Mouse (Mus musculus) lung, adult 2 months (tissue): Measurements from ENCODE around the gene Sctr. TPM values are rescaled to one million over a fixed set of nuclear protein-coding genes. Genes with fewer than 3 reads are reported as not detected.

Source experiments
- DNase-seq: peaks from one replicate; pipeline ENCODE4 v3.0.0; 2022
- H3K4me1 ChIP-seq: fragments of 200-500 bp; 2 replicates; pipeline ENCODE4 v1.6.1; 2011; ENCODE audit warnings: low read length; ENCODE audit not compliant: control insufficient read depth, insufficient read depth
- H3K4me3 ChIP-seq: fragments of 200-500 bp; replicated peaks from 2 replicates; pipeline ENCODE3; 2011; ENCODE audit warnings: low read depth, mild to moderate bottlenecking, control low read depth, low read length; ENCODE audit errors: extremely low read depth
- CTCF ChIP-seq: fragments of 200-500 bp; IDR thresholded peaks from 2 replicates; pipeline ENCODE4 v1.5.1; 2011; ENCODE audit warnings: mild to moderate bottlenecking, low read length, control low read depth; ENCODE audit not compliant: insufficient read depth
- POLR2A ChIP-seq: fragments of 200-500 bp; IDR thresholded peaks from 2 replicates; pipeline ENCODE4 v1.6.1; 2011; ENCODE audit warnings: low read depth, mild to moderate bottlenecking, control low read depth, low read length, borderline replicate concordance; ENCODE audit errors: extremely low read depth
- WGBS: fragments of 180-500 bp; shearing (Covaris S2); methylation state at CpG from one replicate; pipeline ENCODE4 v1.1.7; 2018; 5-methylcytosine and 5-hydroxymethylcytosine counted together
- polyA plus RNA-seq: library from polyadenylated mRNA; depleted of rRNA; stranded (reverse); fragments of >200 nt; gene quantifications from 2 replicates; pipeline ENCODE4 v1.2.3, GENCODE M21; 2012

Gene Sctr
- polyA plus RNA-seq, 1 experiment: 0.33 TPM

- H3K4me1 ChIP-seq: no peaks in the 10 kb centered on the region; the same call in 1 of the 2 replicates
- DNase-seq: no peak
- H3K4me3 ChIP-seq: no peak overlapping the region
- TF ChIP-seq POLR2A: no peak
- 0 out of 2 replicates have a peak, but pooled peaks have one; percentile 7 for TF ChIP-seq CTCF
- WGBS: 24% methylated on average over 5 of the region's 5 CpGs
Observed at GRCm38 (mm10) chr1:119997644-119998043, 9.1 kb upstream of the Sctr start.

DNA sequence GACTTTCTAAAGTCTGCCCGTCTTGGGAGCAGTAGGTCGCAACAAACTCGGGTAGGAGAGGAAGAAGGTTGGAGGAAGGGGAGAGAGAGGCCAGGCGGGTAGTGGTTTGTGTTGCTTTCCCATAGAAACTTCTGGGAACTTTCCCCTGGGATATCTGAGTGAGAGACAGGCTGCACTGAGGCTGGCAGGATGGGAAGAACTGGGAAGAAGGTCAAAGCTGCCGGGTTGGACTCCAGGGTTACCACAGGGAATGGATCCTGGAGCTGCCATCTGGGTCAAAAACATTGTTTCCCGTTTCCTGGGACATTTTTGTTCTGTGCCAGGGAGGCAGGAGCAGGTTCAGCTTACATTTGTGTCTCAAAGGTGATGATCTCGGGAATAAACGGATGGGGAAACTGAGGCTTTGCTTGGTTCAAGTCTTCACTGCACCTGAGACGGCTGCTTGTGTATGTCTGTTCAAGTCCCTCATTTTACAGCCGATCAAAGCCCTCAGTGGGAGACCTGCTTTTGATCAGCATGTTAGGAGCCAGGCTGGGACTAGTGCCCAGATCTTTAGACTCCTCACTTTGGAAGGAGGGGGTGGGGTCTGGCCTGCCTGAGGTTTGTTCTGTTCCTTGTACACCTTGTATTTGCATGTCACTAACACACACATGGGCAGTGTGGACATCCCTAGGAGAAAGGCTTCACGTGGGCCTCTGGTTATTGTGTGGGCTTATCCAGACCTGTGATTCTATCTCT lies 1.3 kb downstream of the Sctr start:
- Histone ChIP-seq H3K4me3 (no peak overlapping the region), H3K4me1 (no peaks in the 10 kb centered on the region; the same call in 1 of the 2 replicates)
- 39% methylated on average over 11 of the region's 11 CpGs for WGBS
- TF ChIP-seq POLR2A (no peak), CTCF (no peak)
- no peak for DNase-seq

- WGBS: 86% methylated on average over 12 of the region's 12 CpGs
- DNase-seq: no peak
- Histone ChIP-seq H3K4me3 (no peak overlapping the region), H3K4me1 (no peaks in the 10 kb centered on the region)
- TF ChIP-seq POLR2A: no peak
- no peak for TF ChIP-seq CTCF
Observed at GRCm38 (mm10) chr1:120012638-120013037, 5.9 kb downstream of the Sctr start.

DNA sequence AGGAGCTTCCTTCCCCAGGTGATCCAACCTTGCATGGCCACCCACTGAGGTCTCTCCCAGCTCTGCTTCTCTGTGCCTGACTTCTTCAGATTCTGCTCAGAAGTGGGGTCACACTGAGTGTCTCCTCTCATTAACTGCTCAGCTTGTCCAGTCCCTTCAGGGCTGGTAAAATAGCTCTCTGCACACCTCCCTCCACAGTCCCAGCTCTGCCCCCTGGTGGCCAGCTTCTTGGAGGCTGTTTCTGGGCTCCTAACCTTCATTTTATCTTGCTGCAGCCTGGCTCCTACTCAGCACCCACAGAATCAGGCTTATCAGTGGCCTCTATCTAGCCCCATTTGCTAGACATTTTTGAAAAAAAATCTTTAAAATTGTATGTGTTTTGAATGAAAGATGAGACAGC lies 6.4 kb downstream of the Sctr start:
- peak; percentile 69 for DNase-seq
- Histone ChIP-seq H3K4me1 (no peaks in the 10 kb centered on the region), H3K4me3 (no peak overlapping the region)
- TF ChIP-seq CTCF (peak; percentile 69), POLR2A (no peak)

GRCm38 (mm10) chr1:120016240-120016639 lies 9.5 kb downstream of the Sctr start:
- no peak for DNase-seq
- 85% methylated on average over 2 of the region's 2 CpGs for WGBS
- Histone ChIP-seq H3K4me1 (no peaks in the 10 kb centered on the region), H3K4me3 (no peak overlapping the region)
- 0 out of 2 replicates have a peak, but pooled peaks have one; percentile 13 for TF ChIP-seq CTCF
- no peak for TF ChIP-seq POLR2A

GRCm38 (mm10) chr1:120018900-120019299 lies 12.2 kb downstream of the Sctr start:
- no peak overlapping the region for H3K4me3 ChIP-seq
- TF ChIP-seq POLR2A (no peak), CTCF (no peak)
- H3K4me1 ChIP-seq: no peaks in the 10 kb centered on the region
- no peak for DNase-seq
- 54% methylated on average over 3 of the region's 3 CpGs for WGBS

- DNase-seq: no peak
- no peaks in the 10 kb centered on the region for H3K4me1 ChIP-seq
- no peak overlapping the region for H3K4me3 ChIP-seq
- TF ChIP-seq POLR2A (no peak), CTCF (no peak)
- WGBS: 82% methylated on average over 12 of the region's 12 CpGs
Observed at GRCm38 (mm10) chr1:120019428-120019827, 12.7 kb downstream of the Sctr start.

- Histone ChIP-seq H3K4me1 (no peaks in the 10 kb centered on the region), H3K4me3 (no peak overlapping the region)
- TF ChIP-seq CTCF (no peak), POLR2A (no peak)
- WGBS: 53% methylated on average over 7 of the region's 7 CpGs
- DNase-seq: no peak
Observed at GRCm38 (mm10) chr1:120020322-120020897, 13.7 kb downstream of the Sctr start.

GRCm38 (mm10) chr1:120021951-120022350 lies 15.3 kb downstream of the Sctr start:
- WGBS: 72% methylated on average over 17 of the region's 17 CpGs

DNA sequence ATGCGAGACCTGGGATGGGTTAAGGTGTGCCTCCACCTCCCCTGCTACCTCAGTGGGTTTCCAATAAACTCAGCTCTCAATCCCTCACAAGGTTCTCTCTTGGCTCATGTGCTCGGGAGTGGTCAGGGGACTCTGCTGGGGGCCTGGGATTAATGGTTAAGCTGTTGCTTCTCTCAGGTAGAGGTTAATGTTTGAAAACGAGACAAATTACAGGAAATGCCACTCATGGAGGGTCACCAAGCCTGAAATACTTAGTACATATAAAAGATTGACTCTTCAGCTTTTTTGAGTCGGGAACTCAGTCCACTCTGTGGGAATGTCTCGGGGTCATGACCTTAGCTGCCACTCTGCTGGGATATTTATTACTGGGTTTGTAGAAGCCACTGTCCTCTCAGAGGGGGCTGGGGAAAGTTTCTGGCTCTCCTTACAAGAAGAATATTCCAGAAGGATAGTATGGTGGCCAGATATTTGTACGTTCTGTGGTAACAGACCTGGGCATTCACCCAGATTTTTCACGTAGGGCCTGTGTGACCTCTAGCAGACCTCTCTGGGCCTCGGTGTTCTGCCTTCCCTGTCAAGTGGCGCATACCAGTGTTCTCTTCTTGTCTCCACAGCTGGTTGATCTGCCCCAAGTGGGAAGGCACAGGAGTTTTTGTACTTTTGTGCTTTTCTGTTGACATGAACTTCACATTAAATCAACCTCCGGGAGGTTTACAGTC lies 17.8 kb downstream of the Sctr start:
- WGBS: 50% methylated on average over 10 of the region's 10 CpGs
- Histone ChIP-seq H3K4me3 (no peak overlapping the region), H3K4me1 (no peaks in the 10 kb centered on the region)
- no peak for TF ChIP-seq POLR2A
- TF ChIP-seq CTCF: no peak
- no peak for DNase-seq

More at GRCm38 (mm10) chr1:120021951-120022350, 15.3 kb downstream of the Sctr start:
- Histone ChIP-seq H3K4me3 (no peak overlapping the region), H3K4me1 (no peaks in the 10 kb centered on the region)
- no peak for DNase-seq
- no peak for TF ChIP-seq CTCF
